Mouse (Mus musculus) mesoderm, embryonic 11.5 days (tissue): Measurements from ENCODE around the gene Ralgps1.

ENCODE experiments used
- DNase-seq: peaks from one replicate; pipeline ENCODE4 v3.0.0-alpha.2; 2012; ENCODE audit warnings: low read depth, low spot score

Ralgps1 gene

GRCm38 (mm10) chr2:33244880-33245279 lies 126.4 kb downstream of the Ralgps1 start:
- DNase-seq: no peak

- DNase-seq: no peak
Measured at GRCm38 (mm10) chr2:33237581-33237980, 133.7 kb downstream of the Ralgps1 start.

DNA sequence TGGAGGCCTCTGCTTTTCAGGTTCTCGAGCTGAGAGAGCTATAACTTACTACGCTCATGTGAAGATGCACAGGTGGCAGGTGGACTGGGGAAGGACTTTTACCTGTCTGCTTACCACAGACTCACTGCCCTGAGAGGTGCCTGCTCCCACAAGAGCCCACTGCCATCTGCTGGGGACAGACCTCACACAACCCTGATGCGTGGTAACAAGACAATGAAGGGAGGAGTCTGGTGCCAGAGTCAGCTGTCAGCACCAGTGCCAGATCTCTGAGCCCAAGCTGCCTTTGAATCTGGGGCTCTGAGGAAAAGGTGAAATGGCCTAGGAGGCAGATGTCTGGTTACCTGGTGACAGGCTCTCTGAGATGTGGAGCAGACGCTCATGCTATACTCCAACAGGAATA lies 136.4 kb downstream of the Ralgps1 start:
- no peak for DNase-seq

DNA sequence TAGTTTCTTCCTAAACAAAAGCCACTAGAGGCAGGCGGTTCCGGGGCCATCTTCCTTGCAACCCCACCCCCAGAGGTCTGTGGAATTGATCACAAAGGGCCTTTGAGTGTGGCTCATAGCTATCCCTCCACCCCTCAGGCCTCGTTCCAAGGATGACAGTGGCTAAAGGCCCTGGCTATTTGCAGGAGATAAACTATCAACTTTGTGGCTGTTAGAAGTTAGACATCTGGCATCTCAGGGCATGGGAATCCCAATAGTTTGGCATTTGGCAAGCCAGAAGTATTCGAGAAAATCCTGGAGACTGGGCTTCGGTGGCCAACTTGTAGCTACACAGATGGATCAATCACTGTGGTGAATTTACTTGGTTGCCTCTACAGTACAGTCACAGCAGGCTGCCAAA lies 137.4 kb downstream of the Ralgps1 start:
- DNase-seq: no peak

DNA sequence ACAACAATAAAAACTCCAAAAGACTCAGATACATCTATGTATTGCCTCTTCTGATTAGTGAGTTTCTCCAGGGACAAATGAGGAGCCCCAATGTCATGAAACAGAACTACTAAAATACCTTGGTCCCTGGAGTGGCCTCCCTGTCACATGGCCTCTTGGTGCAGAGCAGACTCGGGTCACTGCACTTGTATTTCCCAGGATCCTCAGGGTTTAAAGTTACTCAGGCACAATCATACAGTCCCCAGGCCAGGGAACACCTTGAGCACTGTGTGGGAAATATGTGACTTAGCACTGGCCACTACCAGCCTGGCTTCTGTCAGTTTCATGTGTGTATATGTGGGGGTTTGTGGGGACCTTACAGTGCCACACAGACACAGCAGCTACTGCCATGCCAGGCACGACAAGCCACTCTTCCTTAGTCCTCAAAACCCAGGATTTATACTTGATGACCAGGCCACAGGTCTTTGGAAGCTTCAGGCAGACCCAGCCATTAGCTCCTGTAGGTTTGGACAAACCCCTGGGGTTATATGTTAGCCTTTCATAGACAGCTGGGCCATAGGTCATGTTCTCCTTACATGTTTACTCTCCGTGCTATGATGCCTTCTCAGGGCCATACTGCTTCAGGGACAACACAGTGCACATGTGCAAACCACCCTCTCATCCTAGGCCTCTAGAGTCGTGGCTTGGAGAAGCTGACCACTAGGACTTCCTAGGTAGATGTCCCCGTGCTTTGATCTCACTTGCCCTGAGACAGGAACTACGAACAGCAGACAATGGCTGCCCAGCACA lies 138.3 kb downstream of the Ralgps1 start:
- no peak for DNase-seq

- no peak for DNase-seq
Measured at GRCm38 (mm10) chr2:33231788-33232187, 139.5 kb downstream of the Ralgps1 start.

- DNase-seq: no peak
Measured at GRCm38 (mm10) chr2:33230701-33231100, 140.6 kb downstream of the Ralgps1 start.

GRCm38 (mm10) chr2:33228551-33228950 lies 142.7 kb downstream of the Ralgps1 start:
- DNase-seq: no peak

GRCm38 (mm10) chr2:33228077-33228476 lies 143.2 kb downstream of the Ralgps1 start:
- DNase-seq: no peak

GRCm38 (mm10) chr2:33225921-33226320 lies 145.4 kb downstream of the Ralgps1 start:
- no peak for DNase-seq

- no peak for DNase-seq
Measured at GRCm38 (mm10) chr2:33223656-33224358, 147.5 kb downstream of the Ralgps1 start.

GRCm38 (mm10) chr2:33222480-33222879 lies 148.8 kb downstream of the Ralgps1 start:
- DNase-seq: no peak

- DNase-seq: no peak
Measured at GRCm38 (mm10) chr2:33221339-33221900, 149.9 kb downstream of the Ralgps1 start.

DNA sequence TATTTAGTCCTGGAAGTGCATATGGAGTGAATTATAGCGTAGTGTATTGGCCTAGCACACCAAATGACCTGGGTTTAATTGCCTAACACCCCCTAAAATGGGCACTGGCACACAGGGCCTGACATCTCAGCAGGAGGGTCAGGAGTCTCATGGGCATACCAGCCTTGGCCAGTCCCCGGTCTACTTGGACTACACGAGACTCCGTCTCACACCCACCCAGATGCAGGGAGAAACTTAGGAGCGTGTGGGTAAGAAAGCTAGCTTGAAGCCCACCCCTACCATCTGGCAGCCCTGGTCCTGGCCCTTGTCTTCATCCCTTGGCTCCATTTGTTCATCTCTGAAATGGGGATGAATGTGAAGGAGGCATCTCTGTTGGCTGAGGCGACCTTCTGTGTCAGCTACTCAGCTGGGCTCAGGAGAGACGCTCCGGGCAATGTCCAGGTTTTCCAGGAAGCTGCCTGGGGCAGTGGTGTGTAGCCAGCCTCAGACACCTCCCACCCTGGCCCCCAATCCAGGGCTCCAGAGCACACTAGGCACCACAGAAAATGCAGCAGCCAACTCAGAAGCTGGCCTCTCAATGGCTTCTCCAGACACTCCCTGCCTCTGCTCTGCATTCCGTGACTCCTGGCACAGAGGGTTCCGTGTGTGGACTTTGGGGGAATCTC lies 150.5 kb downstream of the Ralgps1 start:
- no peak for DNase-seq

GRCm38 (mm10) chr2:33220246-33220645 lies 151.0 kb downstream of the Ralgps1 start:
- no peak for DNase-seq

DNA sequence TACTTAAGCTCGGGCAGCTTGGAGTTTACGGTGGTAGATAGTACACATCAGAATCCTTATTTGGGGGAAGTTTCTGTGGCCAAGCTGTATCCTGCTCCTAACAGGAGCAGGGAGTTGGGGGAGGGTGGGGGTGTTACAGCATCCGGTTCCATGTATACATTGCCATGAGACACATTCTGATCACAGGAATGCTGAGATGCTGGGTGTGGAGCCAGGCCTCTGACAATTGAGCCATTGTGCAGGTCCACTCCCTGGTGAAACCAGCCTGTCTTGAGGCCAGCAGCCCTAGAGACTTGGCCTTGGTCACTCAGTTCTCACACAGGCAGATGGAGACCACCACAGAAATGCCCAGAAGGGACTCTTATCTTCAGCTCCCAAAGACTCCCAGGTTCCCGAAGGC lies 151.6 kb downstream of the Ralgps1 start:
- DNase-seq: peak; percentile 34

- peak; percentile 28 for DNase-seq
Measured at GRCm38 (mm10) chr2:33218903-33219625, 152.2 kb downstream of the Ralgps1 start.

- DNase-seq: no peak
Measured at GRCm38 (mm10) chr2:33217425-33217794, 153.9 kb downstream of the Ralgps1 start.

- DNase-seq: peak; percentile 38
Measured at GRCm38 (mm10) chr2:33216645-33217424, 154.5 kb downstream of the Ralgps1 start.

DNA sequence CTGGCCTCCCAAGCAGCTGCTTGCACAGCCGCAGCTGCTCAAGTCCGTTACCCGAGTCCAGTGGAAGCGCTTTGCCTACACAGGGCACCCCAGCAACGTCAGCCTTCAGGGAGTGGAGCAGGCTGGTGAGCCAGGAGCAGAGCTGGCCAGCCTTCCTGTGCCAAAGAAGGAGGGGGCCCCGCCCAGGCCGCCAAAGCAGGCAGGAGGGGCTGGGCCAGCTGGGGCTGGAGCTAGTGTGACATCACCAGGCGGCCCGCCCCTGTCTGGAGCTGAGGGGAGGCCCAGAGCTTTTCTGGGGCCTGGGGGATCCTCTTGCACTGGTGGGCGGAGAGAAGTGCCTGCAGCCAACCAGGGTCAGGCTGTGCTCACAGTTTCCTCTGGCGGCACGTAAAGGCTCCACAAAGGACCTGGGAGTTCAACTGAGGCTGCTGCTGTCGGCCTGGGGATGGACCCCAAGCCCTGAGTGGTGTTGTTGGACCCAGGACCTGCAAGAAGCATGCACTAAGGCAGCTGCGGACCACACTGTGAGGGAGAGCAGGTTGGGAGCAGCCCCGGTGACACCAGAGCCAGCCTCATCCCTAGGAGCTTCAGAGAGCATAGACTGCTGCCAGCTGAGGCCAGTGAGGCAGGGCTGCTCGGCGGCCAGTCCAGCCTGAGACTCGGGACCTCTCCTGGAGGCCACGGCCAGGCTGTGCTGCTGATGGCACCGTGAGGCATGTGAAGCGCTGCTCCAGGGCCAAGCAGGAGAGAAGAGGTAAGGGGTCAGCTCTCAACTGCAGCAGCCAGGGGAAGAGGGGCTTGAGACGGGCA lies 155.4 kb downstream of the Ralgps1 start, which contains the start of gene Angptl2:
Angptl2 (plus strand) TSS at position 370 of the 810 bp plus-strand sequence.
- peak; percentile 94 for DNase-seq
